14 mouse cellular contexts compared by ENCODE assay signal in genomic region chr2:79602306-79602705, GRCm38 (mm10). TPM values are rescaled to one million over a fixed set of nuclear protein-coding genes. Genes with fewer than 3 reads are reported as not detected.
DNase-seq lines count a peak whose midpoint lies in the region; ATAC-seq and TF ChIP-seq lines count a peak whose summit lies in the region.
"Had no signal": no experiment of that assay in that cellular context is flagged by ENCODE, and none has a peak within 500 bp of the region (broad histone marks: within the 10 kb centered on the region; RNA-seq: fewer than 3 reads in every experiment).

No protein-coding gene starts in this region.

- H3K27ac ChIP-seq in heart, embryonic 16.5 days (ENCODE audit: low read length) = peak overlapping the region; percentile 31
- H3K27ac ChIP-seq in lung, embryonic 15.5 days = peak overlapping the region; percentile 78; the same call in 1 of the 2 replicates
- H3K27ac ChIP-seq in kidney, embryonic 14.5 days (ENCODE audit: low read depth, low read length) = peak overlapping the region; percentile 83; the same call in 1 of the 2 replicates
- H3K27ac ChIP-seq in small intestine, adult 2 months (ENCODE audit: insufficient read depth, low read depth, low read length) = peak overlapping the region; percentile 87

- H3K9me3 ChIP-seq in heart, embryonic 16.5 days (replicated peaks; ENCODE audit: control insufficient read depth, low read length) = no peaks in the 10 kb centered on the region
- no peaks in the 10 kb centered on the region for H3K9me3 ChIP-seq in lung, embryonic 15.5 days
- H3K9me3 ChIP-seq in kidney, embryonic 14.5 days (ENCODE audit: control insufficient read depth, low read length) = no peaks in the 10 kb centered on the region

- TF ChIP-seq CTCF in small intestine, adult 2 months (IDR thresholded peaks at IDR 0.05; ENCODE audit: extremely low read depth, insufficient read length, insufficient replicate concordance, low read depth, low read length) = no peak

- no peak overlapping the region for H3K4me2 ChIP-seq in heart, embryonic 16.5 days (ENCODE audit: low read depth, low read length)
- no peak overlapping the region for H3K4me2 ChIP-seq in lung, embryonic 15.5 days
- H3K4me2 ChIP-seq in kidney, embryonic 14.5 days (replicated peaks; ENCODE audit: low read depth, low read length) = no peak overlapping the region
- H3K4me2 ChIP-seq: liver, embryonic 11.5 days had no signal

- WGBS in heart, embryonic 16.5 days = 77% methylated on average over 6 of the region's 6 CpGs
- WGBS in lung, embryonic 15.5 days = 62% methylated on average over 6 of the region's 6 CpGs
- 29% methylated on average over 6 of the region's 6 CpGs for WGBS in kidney, embryonic 14.5 days
- WGBS in small intestine, adult 2 months = 61% methylated on average over 6 of the region's 6 CpGs

- H3K36me3 ChIP-seq in heart, embryonic 16.5 days (ENCODE audit: control insufficient read depth, insufficient read depth) = no peaks in the 10 kb centered on the region
- H3K36me3 ChIP-seq in lung, embryonic 15.5 days = no peaks in the 10 kb centered on the region
- no peaks in the 10 kb centered on the region for H3K36me3 ChIP-seq in kidney, embryonic 14.5 days (ENCODE audit: control insufficient read depth, insufficient read depth, low read length)
- no peaks in the 10 kb centered on the region for H3K36me3 ChIP-seq in small intestine, adult 2 months (ENCODE audit: control insufficient read depth, insufficient read depth, low read length)

- DNase-seq in heart, adult 11 months = no peak
- no peak for DNase-seq in lung, postnatal 36 days
- DNase-seq in adrenal gland, adult (ENCODE audit: inconsistent age in 2 of 2, low spot score in 1 of 2) = no peak
- no peak for DNase-seq in embryo, embryonic 11 days
- DNase-seq: gastrocnemius, postnatal 14 days; right cerebral cortex, postnatal 4 days; thymus, postnatal 14 days had no signal

- no peak overlapping the region for H3K9ac ChIP-seq in heart, embryonic 16.5 days (ENCODE audit: low read length)
- H3K9ac ChIP-seq in lung, embryonic 15.5 days = no peak overlapping the region
- no peak overlapping the region for H3K9ac ChIP-seq in kidney, embryonic 14.5 days (ENCODE audit: low read depth, low read length)

- H3K27me3 ChIP-seq in heart, embryonic 16.5 days (ENCODE audit: control insufficient read depth, insufficient read depth, low read length) = no peaks in the 10 kb centered on the region
- H3K27me3 ChIP-seq in lung, embryonic 15.5 days = no peaks in the 10 kb centered on the region
- H3K27me3 ChIP-seq in kidney, embryonic 14.5 days (ENCODE audit: control insufficient read depth, insufficient read depth, low read length) = no peaks in the 10 kb centered on the region
- no peaks in the 10 kb centered on the region for H3K27me3 ChIP-seq in small intestine, adult 2 months (ENCODE audit: control insufficient read depth, insufficient read depth, low read length)

- peaks cover 6% of the 10 kb centered on the region for H3K4me1 ChIP-seq in heart, embryonic 16.5 days (ENCODE audit: control insufficient read depth, insufficient read depth, low read length)
- peaks cover 16% of the 10 kb centered on the region for H3K4me1 ChIP-seq in lung, embryonic 15.5 days
- 0 out of 2 replicates have a peak, but pooled peaks cover 12% of the 10 kb centered on the region for H3K4me1 ChIP-seq in kidney, embryonic 14.5 days (ENCODE audit: control insufficient read depth, insufficient read depth, low read length)
- peaks cover 19% of the 10 kb centered on the region; the same call in 1 of the 2 replicates for H3K4me1 ChIP-seq in small intestine, adult 2 months (ENCODE audit: control insufficient read depth, insufficient read depth, insufficient read length, low read length)

- ATAC-seq in heart, embryonic 16.5 days (replicated peaks; ENCODE audit: extremely low read depth, insufficient read depth, low FRiP score) = no peak
- no peak for ATAC-seq in lung, embryonic 15.5 days (ENCODE audit: borderline replicate concordance, extremely low read depth, low FRiP score, low TSS enrichment)
- peak; percentile 45 for ATAC-seq in kidney, embryonic 14.5 days (ENCODE audit: low FRiP score, low TSS enrichment)
- ATAC-seq: inflammation-experienced regulatory T-cells, adult 6 months had no signal

- no peak overlapping the region for H3K4me3 ChIP-seq in heart, embryonic 16.5 days (ENCODE audit: low read length)
- no peak overlapping the region for H3K4me3 ChIP-seq in lung, embryonic 15.5 days
- H3K4me3 ChIP-seq in kidney, embryonic 14.5 days (ENCODE audit: low read length) = no peak overlapping the region
- H3K4me3 ChIP-seq in small intestine, adult 2 months (ENCODE audit: low read depth, low read length) = no peak overlapping the region
- H3K4me3 ChIP-seq: erythroblast, embryonic 14.5 days had no signal

- TF ChIP-seq POLR2A in small intestine, adult 2 months (IDR thresholded peaks at IDR 0.05; ENCODE audit: low read depth, low read length) = no peak

RNA-seq across cellular contexts. Expression of gene Itprid2, which starts 32.8 kb away (rescaled TPM):
- 6.2 and 6.4 TPM in 2 replicates for polyA plus RNA-seq in heart, embryonic 16.5 days (2015; fragmentation: Nextera tagmentation; extraction: Ambion mirVana)
- polyA plus RNA-seq in lung, embryonic 15.5 days (2015; fragmentation: Nextera tagmentation; extraction: Ambion mirVana) = 9.2 and 9.7 TPM in 2 replicates
- polyA plus RNA-seq in kidney, embryonic 14.5 days (2014; fragmentation: Nextera tagmentation; extraction: Ambion mirVana) = 11.4 and 26.5 TPM in 2 replicates
- polyA plus RNA-seq in small intestine, adult 2 months (2012; rRNA removed) = 18.1 and 29.2 TPM in 2 replicates

Comparison
In these comparisons a context has a peak if more than half of its experiments do, and no peak if none do; other contexts are left out.
1. H3K27ac ChIP-seq: peak in every context shown above with its lines; median percentile 87 in small intestine, adult 2 months; 83 in kidney, embryonic 14.5 days; 78 in lung, embryonic 15.5 days; 31 in heart, embryonic 16.5 days.